Mouse (Mus musculus): Measurements from ENCODE around the gene Dhx29.

GRCm38 (mm10) chr13:113000090-113000489 lies 72.8 kb downstream of the Dhx29 start:
- no peak for TF ChIP-seq CTCF (conservative IDR thresholded peaks at IDR 0.05; ENCODE audit: low read length)
- no peak for TF ChIP-seq NANOG (IDR thresholded peaks at IDR 0.05; ENCODE audit: borderline replicate concordance, low read length)
